Mouse (Mus musculus) monocyte, adult 2 months (primary cell): ENCODE measurements around the gene Fut8.

ENCODE experiments used
- DNase-seq, 2 experiments: peaks; one replicate each; pipeline ENCODE4 v3.0.0; 2022; ENCODE audit warnings: low spot score in 2 of 2, low read depth in 1 of 2

Fut8 gene

DNA sequence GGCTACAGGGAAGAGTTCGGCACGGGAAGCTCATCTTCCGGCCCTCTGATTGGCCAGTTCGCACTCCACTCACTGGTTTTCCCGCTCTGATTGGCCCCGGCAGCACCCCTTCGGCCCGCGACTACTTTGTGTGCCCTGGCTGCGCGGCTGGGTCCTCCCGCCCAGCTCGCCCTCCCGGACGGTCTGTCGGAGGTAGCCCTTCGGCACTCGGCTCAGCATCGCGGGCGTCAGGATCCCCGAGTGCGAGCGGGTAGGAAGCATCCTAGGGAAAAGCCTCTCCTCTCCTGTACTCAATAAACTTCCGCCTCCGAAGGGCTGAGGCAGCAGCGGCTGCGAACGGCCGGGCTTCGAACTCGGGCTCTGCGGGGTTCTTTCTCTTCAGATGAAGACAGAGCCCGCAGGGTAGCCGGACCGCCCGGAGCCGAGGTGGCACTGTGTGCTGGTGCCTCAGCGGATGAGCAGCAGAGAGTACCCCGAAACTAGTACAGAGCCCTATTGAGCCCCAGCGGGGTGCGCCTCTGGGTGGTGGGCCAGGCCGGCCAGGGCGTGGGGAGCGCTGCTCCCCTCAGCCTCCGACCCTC, at the start of gene Fut8:
TSS of gene Fut8 (plus strand) at position 176 of the 581 bp plus-strand sequence.
- DNase-seq: peak; percentile 61 to 70

DNA sequence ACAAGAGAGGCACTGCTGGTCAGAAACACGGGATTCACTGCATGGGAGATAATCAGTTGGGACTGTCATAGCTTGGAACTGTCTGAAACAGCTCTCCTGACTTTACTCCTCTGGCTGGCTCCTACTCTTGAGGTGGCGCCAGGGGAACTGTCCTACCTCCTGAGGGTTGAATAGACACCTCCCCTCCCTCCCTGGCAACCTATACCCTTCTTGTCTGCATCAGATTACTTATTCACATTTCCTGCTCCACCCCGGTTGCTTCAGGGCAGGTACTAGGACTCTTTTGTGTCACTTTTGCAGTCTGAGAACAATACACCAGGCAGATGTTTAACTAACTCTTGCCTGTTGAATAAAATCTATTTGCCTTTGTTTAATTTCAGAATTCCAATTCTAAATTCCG, 48.8 kb upstream of the Fut8 start:
- DNase-seq: no peak

DNA sequence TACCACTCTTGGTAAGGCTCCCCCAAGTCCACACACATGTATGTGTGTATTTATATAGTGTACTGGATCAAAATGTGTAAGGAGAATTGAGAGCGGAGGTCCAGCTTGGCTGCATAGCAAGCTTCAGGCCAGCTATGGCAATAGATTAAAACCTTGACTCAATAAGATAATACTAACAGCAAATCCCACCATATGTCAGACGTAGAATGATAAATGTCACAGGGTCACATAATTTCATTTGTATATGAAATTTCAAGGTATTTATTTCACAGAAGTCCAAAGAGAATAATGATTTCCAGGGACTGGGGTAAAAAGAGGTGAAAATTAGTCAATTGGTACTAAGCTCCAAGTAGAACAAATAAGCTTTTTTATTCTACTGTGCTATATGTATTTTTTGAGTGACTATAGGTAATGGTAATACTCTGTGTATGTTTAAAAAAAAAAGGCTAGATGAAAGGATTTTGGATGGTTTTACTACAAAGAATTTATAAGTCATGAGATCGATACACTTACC, 47.9 kb upstream of the Fut8 start:
- no peak for DNase-seq

DNA sequence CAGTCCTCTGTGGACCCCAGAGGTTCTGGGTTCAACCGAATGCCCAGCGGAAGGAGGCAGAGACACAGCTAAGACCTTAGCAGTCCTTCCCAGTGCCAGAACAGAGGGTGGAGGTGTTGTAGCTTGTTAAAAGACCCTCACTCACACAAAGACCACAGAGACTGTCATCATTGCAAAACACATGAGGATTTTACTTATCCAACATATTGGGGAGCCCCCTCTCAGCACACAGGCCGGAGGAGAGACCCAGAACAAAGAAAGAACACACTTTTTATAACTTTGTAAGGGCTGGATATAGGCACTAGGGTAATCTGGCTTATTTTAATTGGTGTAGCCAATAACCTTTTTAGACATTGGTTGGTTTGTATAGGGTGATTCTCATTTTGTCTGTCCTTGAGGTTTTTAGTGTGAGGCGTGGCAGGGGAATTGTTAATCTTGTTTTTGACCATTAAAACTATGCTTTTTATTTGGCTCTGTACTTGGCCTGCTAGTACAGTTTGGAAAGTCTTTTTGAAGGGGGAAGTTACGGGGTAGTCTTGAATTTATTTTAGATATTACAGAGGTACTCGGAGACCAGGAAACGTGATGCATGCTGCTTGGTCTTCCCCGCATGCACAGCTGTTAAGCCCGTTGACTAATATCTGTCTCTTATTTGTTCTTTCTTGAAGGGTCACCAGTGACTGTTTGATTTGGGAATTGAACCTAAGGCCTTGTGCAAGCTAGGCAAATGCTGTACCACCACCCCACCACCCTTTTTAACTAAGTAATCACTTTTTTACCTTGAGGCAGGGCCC, 46.2 kb upstream of the Fut8 start:
- no peak for DNase-seq

DNA sequence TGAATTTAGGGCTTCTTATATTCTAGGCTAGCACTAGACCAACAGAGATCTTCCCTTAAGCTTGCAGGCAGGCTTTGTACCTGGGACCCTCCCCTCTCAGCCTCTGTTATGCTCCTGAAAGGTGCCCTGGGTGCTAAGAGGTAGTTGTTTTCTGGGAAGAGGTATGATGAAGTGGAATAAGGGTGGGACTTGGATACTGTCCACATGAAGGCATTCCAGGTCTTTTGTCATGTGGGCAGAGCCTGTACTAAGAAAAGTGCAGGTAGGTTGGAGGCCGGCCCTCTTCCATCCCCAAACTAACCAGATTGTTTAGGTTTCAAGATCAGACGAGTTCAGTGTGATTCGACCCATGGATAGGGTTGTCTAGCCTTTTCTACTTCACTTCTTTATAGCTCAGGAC, 45.2 kb upstream of the Fut8 start:
- no peak for DNase-seq

DNA sequence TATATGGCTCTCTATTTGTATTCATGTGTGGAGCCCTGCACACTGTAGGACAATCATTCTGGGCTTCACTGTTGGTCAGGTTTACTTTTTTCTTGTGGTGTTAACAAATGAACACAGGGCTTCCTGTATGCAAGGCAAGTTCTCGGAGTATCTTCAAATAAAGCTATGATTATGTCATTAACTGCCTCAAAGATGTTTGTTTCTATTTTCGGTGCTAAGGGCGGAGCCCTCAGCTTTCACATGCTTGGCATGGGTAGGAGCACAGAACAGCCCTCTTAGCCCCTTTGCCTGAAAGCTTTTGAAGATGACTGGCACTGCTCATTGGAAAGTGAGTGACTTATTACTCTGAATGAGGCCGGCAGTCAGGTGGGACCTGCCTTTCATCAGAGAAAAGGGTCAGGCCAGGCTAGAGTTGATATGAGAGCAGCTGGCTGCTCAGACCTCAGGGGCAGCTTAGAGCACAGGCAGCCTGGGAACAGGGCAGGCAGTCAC, 44.7 kb upstream of the Fut8 start:
- DNase-seq: no peak

DNA sequence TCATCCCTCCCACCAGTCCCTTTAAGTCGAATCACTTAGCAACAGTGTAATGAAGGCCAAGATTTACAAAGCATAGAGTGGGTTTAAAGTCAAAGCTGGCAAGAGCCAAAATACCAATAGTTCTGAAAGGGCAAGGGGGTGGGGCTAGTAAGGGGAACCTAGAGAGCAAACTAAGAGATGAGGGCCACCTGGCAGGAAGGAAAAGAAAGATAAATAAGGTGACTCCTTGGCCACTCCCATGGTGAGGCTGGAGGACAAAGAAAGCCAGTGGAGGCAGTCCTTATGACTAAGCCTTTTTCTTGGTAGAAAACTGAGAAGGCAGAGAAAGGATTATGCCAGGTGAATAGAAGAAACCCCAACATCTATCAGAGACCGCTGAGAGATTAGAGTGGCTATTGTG, 42.9 kb upstream of the Fut8 start:
- DNase-seq: no peak

DNA sequence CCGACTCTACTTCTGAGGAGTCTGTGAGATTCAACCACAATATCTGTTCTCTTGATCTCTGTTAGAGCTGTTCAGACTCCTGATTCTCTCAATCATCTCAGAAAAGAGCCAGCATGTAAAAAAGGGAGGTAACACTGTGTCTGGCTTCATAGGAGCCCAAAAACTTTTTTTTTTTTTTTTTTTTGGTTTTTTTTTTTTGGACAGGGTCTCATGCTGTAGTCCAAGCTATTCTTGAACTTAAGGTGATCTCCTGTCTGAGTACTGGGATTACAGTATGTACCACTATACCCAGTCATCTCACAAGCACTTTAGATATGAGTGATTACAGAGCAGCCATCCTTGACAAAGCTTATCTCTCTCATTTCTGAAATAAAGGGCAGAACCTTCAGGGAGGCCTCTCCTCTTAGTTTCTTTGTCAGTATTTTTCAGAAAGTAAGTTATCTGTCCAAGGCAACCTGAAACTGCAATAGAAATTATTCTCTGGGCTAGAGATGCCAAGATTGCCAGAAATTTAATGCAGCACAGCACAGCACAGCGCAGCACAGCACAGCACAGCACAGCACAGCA, 41.3 kb upstream of the Fut8 start:
- DNase-seq: no peak

DNA sequence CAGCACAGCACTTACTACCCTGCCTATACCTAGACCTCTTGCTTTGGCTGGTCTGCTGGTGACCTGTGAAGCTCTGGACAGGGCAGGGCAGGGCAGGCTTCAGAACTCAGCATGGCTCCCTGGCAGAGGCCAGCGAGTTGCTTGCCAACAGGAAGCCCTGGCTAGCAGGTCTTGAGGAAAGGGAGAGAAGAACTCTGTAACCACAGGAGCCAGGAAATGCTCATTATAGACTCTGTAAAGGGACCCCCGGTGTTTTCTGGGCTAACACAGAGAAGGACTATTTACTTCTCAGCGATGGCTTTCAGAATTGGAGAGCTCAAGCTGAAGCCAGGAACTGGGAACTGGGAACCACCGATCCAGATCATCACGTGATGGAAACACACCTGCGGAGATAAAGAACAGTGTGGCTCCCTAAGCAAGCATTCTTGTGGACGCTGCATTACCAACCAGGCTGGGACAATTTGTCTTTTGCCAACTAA, 40.8 kb upstream of the Fut8 start:
- no peak for DNase-seq

DNA sequence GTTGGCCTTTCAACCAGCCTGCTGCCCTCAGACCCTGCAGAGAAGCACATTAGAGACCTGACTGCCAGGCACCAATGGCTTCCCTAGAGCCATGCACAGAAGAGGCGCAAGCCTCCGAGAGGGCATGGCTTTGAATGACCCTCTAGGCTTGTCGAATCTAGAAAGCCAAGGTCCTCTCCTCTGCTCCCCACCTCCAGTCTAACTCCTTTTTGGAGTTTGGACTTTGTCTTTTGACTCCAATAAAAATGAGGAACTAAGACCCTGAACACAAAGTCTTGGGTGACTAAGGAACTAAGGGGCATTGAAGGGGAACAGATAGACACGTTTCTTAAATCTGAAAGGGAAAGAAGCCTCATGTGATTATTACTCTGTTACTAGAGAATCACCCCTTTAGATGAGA, 39.7 kb upstream of the Fut8 start:
- DNase-seq: no peak

DNA sequence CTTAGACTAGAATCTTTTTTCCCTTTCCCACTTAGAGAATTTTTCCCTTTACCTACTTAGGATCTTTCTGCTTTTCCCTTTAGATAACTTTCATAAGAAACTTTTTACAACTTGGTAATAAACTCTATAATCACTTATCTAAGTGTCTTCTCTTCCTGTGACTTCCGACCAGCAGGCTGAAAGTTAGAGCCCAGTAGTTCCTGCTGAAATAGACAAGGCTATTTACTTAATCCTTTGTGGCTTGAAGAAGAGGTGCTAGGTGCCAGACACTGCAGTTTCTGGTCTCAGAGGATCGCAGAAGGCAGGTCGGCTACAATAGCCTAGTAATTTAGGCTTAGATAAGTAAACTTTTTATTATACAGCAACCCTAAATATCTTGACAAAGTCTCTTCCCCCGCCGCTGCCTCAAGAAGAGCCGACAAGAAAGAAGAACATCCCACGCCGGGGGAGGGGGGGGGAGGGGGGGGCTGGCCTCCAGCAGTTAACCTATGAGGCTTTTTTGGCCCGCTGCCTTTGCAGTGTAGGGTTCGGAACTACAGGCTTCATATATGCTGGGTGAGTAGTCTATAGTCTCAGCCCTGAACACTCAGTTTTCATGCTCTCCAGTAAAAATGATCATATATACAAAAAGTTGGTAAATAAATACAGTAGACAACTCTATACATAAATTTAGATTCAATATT, 36.3 kb upstream of the Fut8 start:
- no peak for DNase-seq

DNA sequence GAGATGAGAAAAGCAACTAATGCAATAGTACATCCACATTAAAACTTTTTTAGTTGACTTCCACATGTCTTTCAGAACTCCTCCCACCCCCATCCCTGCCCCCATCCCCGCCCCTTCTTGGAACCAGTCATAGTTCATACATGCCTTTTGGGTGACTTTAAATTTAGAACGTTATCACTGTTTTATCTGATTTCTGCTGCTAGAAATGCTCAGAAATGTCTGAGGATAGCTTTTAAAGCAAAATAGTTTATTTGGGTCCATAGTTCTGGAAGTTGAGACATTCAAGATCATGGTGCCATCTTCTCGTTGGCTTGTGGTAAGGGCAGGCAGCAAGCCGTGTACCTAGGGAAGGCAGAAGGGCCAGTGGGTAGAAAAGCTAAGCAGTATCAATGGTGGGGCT, 34.8 kb upstream of the Fut8 start:
- no peak for DNase-seq

DNA sequence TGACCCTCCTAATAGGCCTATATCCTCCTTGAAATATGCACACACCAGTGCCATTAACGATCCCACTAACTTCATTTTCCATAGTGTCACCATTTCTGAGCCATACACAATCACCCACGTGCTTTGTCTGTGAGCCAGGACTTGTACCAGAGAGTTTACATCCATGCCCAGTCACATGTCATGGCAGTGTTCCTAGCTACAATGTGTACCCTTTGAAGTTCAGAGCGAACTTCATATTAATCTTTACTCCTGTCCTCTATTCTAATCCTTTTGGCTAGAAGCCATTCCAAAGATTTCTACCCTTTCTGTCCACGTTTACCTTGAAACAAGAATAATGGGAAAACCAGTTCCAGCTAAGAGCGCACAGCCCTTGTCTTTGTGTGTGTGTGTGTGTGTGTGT, 31.1 kb upstream of the Fut8 start:
- DNase-seq: no peak

DNA sequence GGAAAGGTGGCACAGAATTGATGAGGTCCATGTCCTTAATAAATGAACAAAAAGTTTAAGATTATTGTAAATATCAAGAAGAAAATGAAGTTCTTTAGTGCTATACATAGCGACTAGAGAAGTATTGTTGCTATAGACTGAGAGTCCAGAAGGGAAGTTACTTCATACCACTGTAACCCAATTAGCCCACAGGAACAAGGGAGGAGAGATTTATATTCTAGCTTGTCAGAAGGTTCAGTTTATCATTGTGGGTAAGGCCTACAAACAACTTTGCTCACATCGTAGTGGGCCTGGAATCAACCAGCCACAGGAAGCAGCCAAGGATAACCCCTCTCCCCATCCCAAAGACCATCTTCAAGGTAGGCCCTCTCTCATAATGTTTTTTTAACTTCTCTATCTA, 29.9 kb upstream of the Fut8 start:
- DNase-seq: no peak

DNA sequence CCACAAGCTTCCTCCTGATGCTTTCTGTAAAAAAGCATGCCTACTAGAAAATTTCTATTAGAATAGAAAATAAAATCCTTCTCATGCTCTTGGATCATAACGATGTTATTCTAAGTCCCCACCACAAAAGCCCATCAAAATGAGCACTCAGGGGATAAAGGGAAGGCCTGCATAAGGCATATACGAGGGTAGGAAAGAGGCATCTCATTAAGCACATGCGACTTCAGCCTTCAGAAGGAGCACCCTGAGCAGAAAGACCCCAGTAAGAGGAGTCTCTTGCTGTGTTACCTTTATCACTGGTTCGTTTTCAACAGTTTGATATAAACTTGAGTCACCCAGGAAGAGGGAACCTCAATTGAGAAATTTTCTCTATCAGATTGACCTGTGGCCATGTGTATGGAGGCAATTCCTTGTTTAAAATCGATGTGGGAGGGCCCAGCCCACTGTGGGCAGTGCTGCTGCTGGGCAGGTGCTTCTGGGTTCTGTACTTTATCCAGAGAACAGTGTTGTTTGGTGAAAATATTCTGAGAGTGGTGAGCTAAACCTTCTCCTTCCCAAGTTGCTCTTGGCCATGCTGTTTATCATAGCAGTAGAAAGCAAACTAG, 29.2 kb upstream of the Fut8 start:
- no peak for DNase-seq

DNA sequence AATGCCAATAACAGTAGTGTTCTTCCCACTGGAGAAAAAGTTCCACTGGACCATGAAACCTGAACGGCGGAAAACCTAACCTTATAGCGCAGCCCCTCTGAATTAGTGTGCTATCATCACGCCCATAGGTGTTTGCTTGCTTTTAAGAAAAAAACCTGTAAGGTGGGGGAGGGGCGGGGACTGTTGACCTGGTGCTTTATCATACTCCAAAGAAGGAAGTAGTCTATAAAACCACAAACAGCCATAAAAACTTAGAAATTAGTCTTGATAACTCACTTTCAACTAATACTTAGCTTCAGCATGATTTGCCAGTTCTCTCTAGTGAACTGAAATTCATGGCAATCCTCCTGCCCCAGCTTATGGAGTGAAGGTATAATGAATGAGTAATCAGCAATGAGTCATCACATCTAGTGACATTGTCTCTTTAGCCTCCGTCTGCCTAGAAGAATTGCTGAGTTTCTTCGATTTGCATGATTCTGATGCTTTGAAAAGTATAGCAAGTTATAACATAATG, 26.2 kb upstream of the Fut8 start:
- no peak for DNase-seq

DNA sequence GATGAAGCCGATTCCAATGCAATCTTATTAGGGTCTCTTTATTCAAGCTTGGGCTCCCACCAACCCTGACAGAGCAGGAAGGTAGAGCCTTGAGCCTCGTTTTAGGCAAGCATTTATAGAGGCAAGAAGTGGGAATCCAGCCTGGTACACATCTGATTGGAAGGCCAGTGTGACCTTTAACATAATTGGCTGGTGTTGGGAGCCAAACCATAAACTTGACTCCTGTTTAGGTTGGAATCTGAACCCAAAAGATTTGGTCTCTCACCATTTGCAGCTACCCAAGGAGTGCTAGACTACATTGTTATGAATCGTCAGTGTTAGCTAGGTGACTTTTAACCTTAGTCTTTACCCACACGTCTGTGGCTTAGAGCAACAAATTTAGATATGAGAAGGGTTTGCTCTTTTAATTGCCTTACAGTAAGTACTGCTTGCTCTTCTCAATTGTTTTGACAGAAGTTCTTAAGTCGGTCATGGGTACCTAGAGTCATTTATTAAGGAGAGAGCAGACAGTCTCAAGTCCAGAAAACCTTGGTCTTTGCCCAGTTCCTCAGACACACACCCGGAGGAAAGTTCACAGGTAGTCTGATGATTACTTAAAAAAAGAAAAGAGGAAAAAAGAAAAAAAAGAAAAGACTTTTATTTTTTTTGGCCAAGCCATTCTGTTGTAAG, 23.9 kb upstream of the Fut8 start:
- no peak for DNase-seq

DNA sequence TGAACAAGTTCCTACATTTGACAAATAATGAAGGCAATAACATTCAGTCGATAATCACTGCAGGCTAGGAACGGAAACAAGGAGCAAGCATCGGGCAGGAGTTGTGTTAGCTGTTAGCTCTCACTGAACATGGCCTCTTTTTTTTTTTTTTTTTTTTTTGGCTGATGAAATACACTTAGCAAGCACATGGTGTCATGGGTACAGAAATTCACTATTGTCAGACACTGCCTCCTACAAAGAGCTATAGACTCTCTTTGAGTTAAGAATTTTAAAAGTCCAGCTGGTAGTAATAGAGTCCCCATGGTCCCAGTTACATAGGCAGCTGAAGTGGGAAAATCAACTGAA, 23.4 kb upstream of the Fut8 start:
- DNase-seq: no peak

DNA sequence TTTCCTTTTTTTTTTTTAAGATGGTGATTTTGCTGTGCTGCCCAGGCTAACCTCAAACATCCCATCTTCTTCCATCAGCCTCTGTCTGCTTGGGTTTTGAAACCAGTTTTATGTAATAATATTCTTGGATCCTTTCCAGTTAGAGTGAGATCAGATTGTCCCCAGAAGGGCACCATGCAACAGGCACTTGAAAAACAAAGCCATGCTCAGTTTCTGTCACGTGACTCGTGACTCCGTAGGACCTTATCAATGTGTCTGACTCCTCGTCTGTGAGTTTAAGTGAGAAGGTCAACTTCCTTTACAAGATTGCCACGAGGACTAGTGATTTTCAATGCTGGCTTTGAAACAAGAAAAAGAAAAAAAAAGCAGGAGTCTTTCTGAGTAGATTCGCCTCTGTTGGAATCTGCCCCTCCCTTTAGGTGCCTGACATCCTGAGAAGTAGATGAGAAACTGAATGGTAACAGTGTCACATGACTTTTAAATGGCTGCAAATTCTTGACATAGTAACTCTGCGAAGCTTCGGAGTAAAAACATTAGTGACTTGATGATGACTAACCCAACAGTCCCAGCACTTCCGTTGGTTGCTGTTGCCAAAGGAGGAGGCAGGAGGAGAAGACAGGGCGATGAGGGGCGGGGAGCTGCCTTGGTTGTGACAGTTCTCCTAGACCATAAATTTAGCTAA, 21.3 kb upstream of the Fut8 start:
- no peak for DNase-seq

DNA sequence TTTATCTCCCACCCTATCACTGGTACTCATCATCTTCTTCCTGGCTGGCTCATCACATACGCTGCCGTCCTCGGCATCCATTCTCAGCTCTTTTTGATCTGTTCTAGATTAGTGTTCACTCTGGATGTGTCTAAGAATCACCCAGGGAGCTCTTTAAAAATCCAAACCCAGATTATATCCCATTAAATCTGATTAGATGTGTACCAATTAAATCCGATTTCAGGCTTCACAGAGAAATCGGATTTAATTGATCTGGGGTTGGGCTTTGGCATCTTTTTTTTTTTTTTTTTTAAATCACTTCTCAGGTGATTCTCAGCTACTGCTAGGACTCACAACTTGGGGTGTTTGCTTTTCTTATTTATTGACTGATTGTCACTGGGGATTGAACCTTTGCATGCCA, 17.3 kb upstream of the Fut8 start:
- no peak for DNase-seq
